ENCODE assay signal across 8 mouse cellular contexts in genomic region chr9:25252759-25253477, GRCm38 (mm10). TPM values are rescaled to one million over a fixed set of nuclear protein-coding genes. Genes with fewer than 3 reads are reported as not detected.
DNase-seq lines count a peak whose midpoint lies in the region; ATAC-seq and TF ChIP-seq lines count a peak whose summit lies in the region.

No protein-coding gene starts in this region.

- peak in 1 of 2 experiments; percentile 49; a peak in 2 of 4 replicates for TF ChIP-seq CTCF in CH12.LX (conservative IDR thresholded peaks at IDR 0.05 in 1 of 2, IDR thresholded peaks at IDR 0.05 in 1 of 2; ENCODE audit: low read depth in 2 of 2, low read length in 2 of 2)

- dilution Hi-C loops in CH12.LX (cut with MboI; ENCODE audit: extremely low pct_ligation_motif_present, extremely low pct_unique_long_range_greater_than_20kb, low sequenced_read_pairs): no loop called here

- in situ Hi-C loops in CH12.LX (cut with MboI; ENCODE audit: low pct_ligation_motif_present, low pct_unique_long_range_greater_than_20kb, low sequenced_read_pairs): no loop called here

- TF ChIP-seq EP300 in CH12.LX (IDR thresholded peaks at IDR 0.05; ENCODE audit: low read length): no peak

- no peaks in the 10 kb centered on the region for H3K9me3 ChIP-seq in CH12.LX (replicated peaks; ENCODE audit: low read length)
- no peaks in the 10 kb centered on the region for H3K9me3 ChIP-seq in heart, embryonic 11.5 days (replicated peaks; ENCODE audit: control insufficient read depth, low read length)
- no peaks in the 10 kb centered on the region for H3K9me3 ChIP-seq in kidney, embryonic 15.5 days (replicated peaks)
- H3K9me3 ChIP-seq in liver, embryonic 11.5 days (ENCODE audit: control insufficient read depth, low read length): no peaks in the 10 kb centered on the region

- DNase-seq in CH12.LX (ENCODE audit: extremely low read depth): peak; percentile 26
- peak; percentile 75 for DNase-seq in brain, adult 2 months (ENCODE audit: low read depth, low spot score)
- DNase-seq in liver, embryonic 11.5 days (ENCODE audit: low spot score): peak; percentile 76
- DNase-seq in splenic B cell, adult 2 months (ENCODE audit: low read depth, low spot score): peak; percentile 62

- peaks cover 0 to 20% of the 10 kb centered on the region in 2 experiments; a peak in 2 of 4 replicates for H3K4me1 ChIP-seq in CH12.LX (ENCODE audit: control insufficient read depth in 1 of 2, insufficient read depth in 2 of 2)
- peaks cover 11% of the 10 kb centered on the region for H3K4me1 ChIP-seq in heart, embryonic 11.5 days (ENCODE audit: control insufficient read depth, insufficient read depth, low read length)
- H3K4me1 ChIP-seq in kidney, embryonic 15.5 days: peaks cover 15% of the 10 kb centered on the region
- H3K4me1 ChIP-seq in liver, embryonic 11.5 days (replicated peaks; ENCODE audit: control insufficient read depth, insufficient read depth, low read length): peaks cover 15% of the 10 kb centered on the region

- peak overlapping the region; percentile 90 to 99 (median 98) for H3K4me3 ChIP-seq in CH12.LX (replicated peaks in 1 of 3; ENCODE audit: low read depth in 2 of 3, low read length in 2 of 3, poor library complexity in 1 of 3)
- H3K4me3 ChIP-seq in heart, embryonic 11.5 days (ENCODE audit: low read depth, low read length): peak overlapping the region; percentile 100
- peak overlapping the region; percentile 100 for H3K4me3 ChIP-seq in kidney, embryonic 15.5 days (replicated peaks)
- H3K4me3 ChIP-seq in liver, embryonic 11.5 days (ENCODE audit: low read depth, low read length): peak overlapping the region; percentile 99

- TF ChIP-seq POLR2A in CH12.LX (IDR thresholded peaks at IDR 0.05; ENCODE audit: low read depth, low read length): no peak

- ATAC-seq in erythroblast, adult 5-6 weeks (replicated peaks; ENCODE audit: low FRiP score, poor library complexity, severe bottlenecking): peak; percentile 64
- peak; percentile 39 for ATAC-seq in heart, embryonic 11.5 days (replicated peaks; ENCODE audit: insufficient number of reproducible peaks, low FRiP score, low TSS enrichment)
- peak; percentile 63 for ATAC-seq in kidney, embryonic 15.5 days (replicated peaks; ENCODE audit: low FRiP score)
- ATAC-seq in liver, embryonic 11.5 days (replicated peaks; ENCODE audit: low FRiP score): peak; percentile 65
- ATAC-seq in monocyte, adult 5-6 weeks (replicated peaks; ENCODE audit: insufficient number of reproducible peaks, low FRiP score, low TSS enrichment, poor library complexity, severe bottlenecking): peak; percentile 23; the same call in 1 of the 2 replicates

- peak overlapping the region; percentile 99 for H3K9ac ChIP-seq in CH12.LX (ENCODE audit: insufficient read depth, low read depth)
- peak overlapping the region; percentile 96 for H3K9ac ChIP-seq in heart, embryonic 11.5 days (ENCODE audit: low read depth, low read length)
- H3K9ac ChIP-seq in kidney, embryonic 15.5 days: peak overlapping the region; percentile 99
- H3K9ac ChIP-seq in liver, embryonic 11.5 days (ENCODE audit: low read depth, low read length): peak overlapping the region; percentile 98

- no peaks in the 10 kb centered on the region for H3K27me3 ChIP-seq in CH12.LX (replicated peaks)
- no peaks in the 10 kb centered on the region for H3K27me3 ChIP-seq in heart, embryonic 11.5 days (ENCODE audit: control insufficient read depth, insufficient read depth, low read length)
- no peaks in the 10 kb centered on the region for H3K27me3 ChIP-seq in kidney, embryonic 15.5 days
- H3K27me3 ChIP-seq in liver, embryonic 11.5 days (replicated peaks; ENCODE audit: control insufficient read depth, insufficient read depth, low read length): no peaks in the 10 kb centered on the region
- no peaks in the 10 kb centered on the region for H3K27me3 ChIP-seq in splenic B cell, adult 2 months (ENCODE audit: control insufficient read depth, insufficient read depth, low read length, poor library complexity, severe bottlenecking)

- peak overlapping the region; percentile 87 for H3K27ac ChIP-seq in CH12.LX (ENCODE audit: insufficient read depth, low read depth)
- peak overlapping the region; percentile 100 for H3K27ac ChIP-seq in heart, embryonic 11.5 days (ENCODE audit: low read depth, low read length)
- H3K27ac ChIP-seq in kidney, embryonic 15.5 days: peak overlapping the region; percentile 99
- H3K27ac ChIP-seq in liver, embryonic 11.5 days (ENCODE audit: low read depth, low read length): peak overlapping the region; percentile 99

- peaks cover 34% of the 10 kb centered on the region for H3K79me2 ChIP-seq in CH12.LX (replicated peaks; ENCODE audit: control insufficient read depth, extremely low read depth, insufficient read depth, poor library complexity, severe bottlenecking)

- TF ChIP-seq RAD21 in CH12.LX (IDR thresholded peaks at IDR 0.05; ENCODE audit: low read depth, low read length): no peak

- H3K4me2 ChIP-seq in CH12.LX (ENCODE audit: insufficient read depth, low read depth, poor library complexity, severe bottlenecking): peak overlapping the region; percentile 49; the same call in 1 of the 2 replicates
- peak overlapping the region; percentile 86 for H3K4me2 ChIP-seq in heart, embryonic 11.5 days
- H3K4me2 ChIP-seq in kidney, embryonic 15.5 days: peak overlapping the region; percentile 76
- peak overlapping the region; percentile 74 for H3K4me2 ChIP-seq in liver, embryonic 11.5 days

- no peaks in the 10 kb centered on the region for H3K36me3 ChIP-seq in CH12.LX (replicated peaks in 1 of 2; ENCODE audit: control insufficient read depth in 1 of 2, insufficient read depth in 1 of 2, low read length in 1 of 2)
- H3K36me3 ChIP-seq in heart, embryonic 11.5 days (ENCODE audit: control insufficient read depth, insufficient read depth, low read length): no peaks in the 10 kb centered on the region
- H3K36me3 ChIP-seq in kidney, embryonic 15.5 days: no peaks in the 10 kb centered on the region
- H3K36me3 ChIP-seq in liver, embryonic 11.5 days (ENCODE audit: control insufficient read depth, insufficient read depth, low read length): no peaks in the 10 kb centered on the region
- H3K36me3 ChIP-seq in splenic B cell, adult 2 months (ENCODE audit: control insufficient read depth, insufficient read depth, low read length, poor library complexity, severe bottlenecking): no peaks in the 10 kb centered on the region

- 1% methylated on average over 50 of the region's 78 CpGs for WGBS in heart, embryonic 11.5 days (ENCODE audit: insufficient replicate concordance)
- under 1% methylated on average over 58 of the region's 78 CpGs for WGBS in kidney, embryonic 15.5 days
- 0% methylated on average over 42 of the region's 78 CpGs for WGBS in liver, embryonic 11.5 days

TF ChIP-seq in CH12.LX, 34 proteins besides CTCF, POLR2A, EP300 and RAD21:
- TF ChIP-seq MXI1 (IDR thresholded peaks at IDR 0.05; ENCODE audit: low read depth, low read length) (peak; percentile 81), ZC3H11A (IDR thresholded peaks at IDR 0.05; ENCODE audit: low read depth, low read length) (no peak), TCF12 (IDR thresholded peaks at IDR 0.05; ENCODE audit: low read depth, low read length) (peak; percentile 38; the same call in 1 of the 2 replicates), BHLHE40 (IDR thresholded peaks at IDR 0.05; ENCODE audit: low read depth, low read length) (peak; percentile 66), NELFE (IDR thresholded peaks at IDR 0.05; ENCODE audit: low read depth, low read length) (0 out of 2 replicates have a peak, but pooled peaks have one; percentile 43), JUND (conservative IDR thresholded peaks at IDR 0.05; ENCODE audit: low read depth, low read length) (no peak), MEF2A (IDR thresholded peaks at IDR 0.05; ENCODE audit: borderline replicate concordance, low read depth, low read length) (0 out of 2 replicates have a peak, but pooled peaks have one; percentile 16)

RNA-seq across cellular contexts. Expression of gene Sept7, which starts 0.7 kb away (rescaled TPM):
- total RNA-seq in CH12.LX (2012; rRNA removed) (77.9 and 95.6 TPM in 2 replicates), CH12.LX (2014; rRNA removed) (288 and 331 TPM in 2 replicates)
- polyA plus RNA-seq in CH12.LX (2012; ENCODE audit: insufficient read length, low read depth): 161 and 170 TPM in 2 replicates
- total RNA-seq in erythroblast, adult 5-6 weeks (2015; ENCODE audit: low replicate concordance): 90.1 and 100 TPM in 2 replicates
- total RNA-seq in erythroblast, adult 5-6 weeks (2017; ENCODE audit: low replicate concordance): 90.7 and 93.5 TPM in 2 replicates
- polyA plus RNA-seq in heart, embryonic 11.5 days (2014; fragmentation: Nextera tagmentation; extraction: Ambion mirVana): 284 and 324 TPM in 2 replicates
- 318 and 325 TPM in 2 replicates for polyA plus RNA-seq in kidney, embryonic 15.5 days (2015; fragmentation: Nextera tagmentation; extraction: Ambion mirVana)
- polyA plus RNA-seq in liver, embryonic 11.5 days (2014; fragmentation: Nextera tagmentation; extraction: Ambion mirVana): 219 and 236 TPM in 2 replicates
- 444 to 467 TPM (median 446 TPM) in 3 replicates for total RNA-seq in monocyte, adult 5-6 weeks (2017)

Comparison
In these comparisons a context has a peak if more than half of its experiments do, and no peak if none do; other contexts are left out.
1. Peak in every context shown above with its lines: DNase-seq, ATAC-seq, H3K4me3 ChIP-seq and H3K27ac ChIP-seq.
2. DNase-seq: peak in every context shown above with its lines; median percentile 76 in liver, embryonic 11.5 days; 75 in brain, adult 2 months; 62 in splenic B cell, adult 2 months; 26 in CH12.LX.